Mouse (Mus musculus): ENCODE results near the gene Fam71f1. TPM values are rescaled to one million over a fixed set of nuclear protein-coding genes. Genes with fewer than 3 reads are reported as not detected.

Gene Fam71f1
- total and polyA plus RNA-seq, 2 experiments from 2014 or later = 0.07 TPM; not detected in 1

DNA sequence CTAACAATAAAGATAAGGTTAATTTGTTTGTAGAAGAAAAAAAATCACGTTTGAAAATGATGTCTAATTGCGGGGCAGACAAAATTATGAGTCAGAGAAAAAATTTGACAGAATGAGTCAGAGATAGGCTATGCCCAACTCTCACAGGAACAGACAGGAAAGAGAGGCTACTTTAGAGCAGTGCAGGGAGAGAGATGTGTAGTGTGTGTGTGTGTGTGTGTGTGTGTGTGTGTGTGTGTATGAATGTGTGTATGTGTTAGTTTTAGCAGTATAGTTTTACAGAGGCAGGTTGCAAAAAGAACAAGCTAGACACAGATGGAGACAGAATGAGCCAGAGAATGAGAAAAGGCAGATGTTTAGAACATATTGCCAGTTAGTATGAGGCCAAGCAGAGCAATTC lies 19.8 kb upstream of the Fam71f1 start:
- Histone ChIP-seq H3K4me2 (ENCODE audit: low read depth, low read length) (no peak overlapping the region), H3K9me3 (replicated peaks; ENCODE audit: control insufficient read depth, low read length) (no peaks in the 10 kb centered on the region), H3K36me3 (replicated peaks; ENCODE audit: control insufficient read depth, insufficient read depth, low read length) (no peaks in the 10 kb centered on the region), H3K27me3 (ENCODE audit: control insufficient read depth, insufficient read depth, low read length) (no peaks in the 10 kb centered on the region), H3K4me1 (ENCODE audit: control insufficient read depth, insufficient read depth) (no peaks in the 10 kb centered on the region), H3K27ac (ENCODE audit: low read depth) (no peak overlapping the region), H3K4me3 (ENCODE audit: low read depth, low read length) (no peak overlapping the region), H3K9ac (replicated peaks; ENCODE audit: low read depth, low read length) (no peak overlapping the region)
- TF ChIP-seq CTCF (IDR thresholded peaks at IDR 0.05; ENCODE audit: low read depth) (no peak), EP300 (IDR thresholded peaks at IDR 0.05; ENCODE audit: low read depth) (no peak)
- WGBS = 28% methylated on average over 2 of the region's 2 CpGs
- DNase-seq (ENCODE audit: low spot score) (no peak), ATAC-seq (ENCODE audit: insufficient read depth, low read depth) (no peak)

GRCm38 (mm10) chr6:29303251-29303650 lies 15.7 kb upstream of the Fam71f1 start:
- DNase-seq (ENCODE audit: low spot score) = no peak
- H3K4me2 ChIP-seq (ENCODE audit: low read depth, low read length) = no peak overlapping the region
- no peak overlapping the region for H3K9ac ChIP-seq (replicated peaks; ENCODE audit: low read depth, low read length)
- ATAC-seq (ENCODE audit: insufficient read depth, low read depth) = no peak
- no peaks in the 10 kb centered on the region for H3K4me1 ChIP-seq (ENCODE audit: control insufficient read depth, insufficient read depth)
- H3K9me3 ChIP-seq (replicated peaks; ENCODE audit: control insufficient read depth, low read length) = peaks cover 7% of the 10 kb centered on the region; the same call in 1 of the 2 replicates
- H3K36me3 ChIP-seq (replicated peaks; ENCODE audit: control insufficient read depth, insufficient read depth, low read length) = no peaks in the 10 kb centered on the region
- no peak overlapping the region for H3K4me3 ChIP-seq (ENCODE audit: low read depth, low read length)
- no peak overlapping the region for H3K27ac ChIP-seq (ENCODE audit: low read depth)
- no peak for TF ChIP-seq CTCF (IDR thresholded peaks at IDR 0.05; ENCODE audit: low read depth)
- no peak for TF ChIP-seq EP300 (IDR thresholded peaks at IDR 0.05; ENCODE audit: low read depth)
- no peaks in the 10 kb centered on the region for H3K27me3 ChIP-seq (ENCODE audit: control insufficient read depth, insufficient read depth, low read length)

DNA sequence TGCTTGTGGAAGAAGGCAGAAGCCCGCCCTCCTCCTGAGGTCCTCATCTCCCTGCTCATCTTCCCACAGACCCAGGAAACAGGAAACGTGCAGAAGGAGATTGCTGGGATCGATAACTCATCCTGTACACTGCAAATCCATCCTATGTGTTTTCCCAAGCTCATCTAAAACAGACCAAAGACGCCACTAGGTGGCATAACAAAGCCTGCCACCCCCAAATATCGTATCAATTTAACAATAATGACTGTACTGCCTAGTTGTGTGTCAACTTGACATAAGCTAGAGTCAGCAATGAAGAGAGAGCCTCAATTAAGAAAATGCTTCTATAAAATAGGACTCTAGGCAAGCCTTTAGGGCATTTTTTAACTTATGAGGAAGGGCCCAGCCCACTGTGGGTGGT lies 15.2 kb upstream of the Fam71f1 start:
- no peak for DNase-seq (ENCODE audit: low spot score)
- peaks cover 7% of the 10 kb centered on the region; the same call in 1 of the 2 replicates for H3K9me3 ChIP-seq (replicated peaks; ENCODE audit: control insufficient read depth, low read length)
- no peaks in the 10 kb centered on the region for H3K36me3 ChIP-seq (replicated peaks; ENCODE audit: control insufficient read depth, insufficient read depth, low read length)
- no peak overlapping the region for H3K4me2 ChIP-seq (ENCODE audit: low read depth, low read length)
- ATAC-seq (ENCODE audit: insufficient read depth, low read depth) = no peak
- no peak overlapping the region for H3K4me3 ChIP-seq (ENCODE audit: low read depth, low read length)
- 41% methylated on average over 4 of the region's 5 CpGs for whole genome bisulfite sequencing
- no peak for TF ChIP-seq EP300 (IDR thresholded peaks at IDR 0.05; ENCODE audit: low read depth)
- TF ChIP-seq CTCF (IDR thresholded peaks at IDR 0.05; ENCODE audit: low read depth) = peak; percentile 22; the same call in 1 of the 2 replicates
- H3K27ac ChIP-seq (ENCODE audit: low read depth) = no peak overlapping the region
- H3K4me1 ChIP-seq (ENCODE audit: control insufficient read depth, insufficient read depth) = no peaks in the 10 kb centered on the region
- H3K27me3 ChIP-seq (ENCODE audit: control insufficient read depth, insufficient read depth, low read length) = no peaks in the 10 kb centered on the region
- no peak overlapping the region for H3K9ac ChIP-seq (replicated peaks; ENCODE audit: low read depth, low read length)

DNA sequence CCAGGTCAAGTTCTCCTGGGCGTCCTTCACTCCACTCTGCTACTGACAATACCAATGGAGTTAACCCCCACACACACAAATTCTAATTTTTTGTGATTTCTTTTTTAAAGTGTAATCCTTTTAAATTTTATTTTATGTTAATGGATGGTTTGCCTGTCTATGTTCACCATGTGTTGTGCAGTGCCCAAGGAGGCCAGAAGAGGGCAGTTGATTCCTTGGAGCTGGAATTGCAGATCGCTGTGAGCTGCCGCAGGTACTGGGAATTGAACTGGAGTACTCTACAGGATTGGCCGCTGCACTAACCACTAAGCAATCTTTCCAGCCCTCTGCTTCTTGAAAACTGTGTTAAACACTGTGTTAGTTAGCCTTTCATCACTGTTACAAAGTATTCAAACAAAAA lies 13.5 kb upstream of the Fam71f1 start:
- Histone ChIP-seq H3K9me3 (replicated peaks; ENCODE audit: control insufficient read depth, low read length) (peaks cover 7% of the 10 kb centered on the region; the same call in 1 of the 2 replicates), H3K9ac (replicated peaks; ENCODE audit: low read depth, low read length) (no peak overlapping the region), H3K27me3 (ENCODE audit: control insufficient read depth, insufficient read depth, low read length) (no peaks in the 10 kb centered on the region), H3K36me3 (replicated peaks; ENCODE audit: control insufficient read depth, insufficient read depth, low read length) (no peaks in the 10 kb centered on the region), H3K4me1 (ENCODE audit: control insufficient read depth, insufficient read depth) (no peaks in the 10 kb centered on the region), H3K4me3 (ENCODE audit: low read depth, low read length) (no peak overlapping the region), H3K27ac (ENCODE audit: low read depth) (no peak overlapping the region), H3K4me2 (ENCODE audit: low read depth, low read length) (no peak overlapping the region)
- TF ChIP-seq CTCF (IDR thresholded peaks at IDR 0.05; ENCODE audit: low read depth) (no peak), EP300 (IDR thresholded peaks at IDR 0.05; ENCODE audit: low read depth) (no peak)
- 86% methylated on average over 4 of the region's 4 CpGs for WGBS
- ATAC-seq (ENCODE audit: insufficient read depth, low read depth) (no peak), DNase-seq (ENCODE audit: low spot score) (no peak)

GRCm38 (mm10) chr6:29308846-29309605 lies 9.9 kb upstream of the Fam71f1 start:
- Histone ChIP-seq H3K4me2 (ENCODE audit: low read depth, low read length) (no peak overlapping the region), H3K9ac (replicated peaks; ENCODE audit: low read depth, low read length) (no peak overlapping the region), H3K9me3 (replicated peaks; ENCODE audit: control insufficient read depth, low read length) (peaks cover 7% of the 10 kb centered on the region; the same call in 1 of the 2 replicates), H3K4me3 (ENCODE audit: low read depth, low read length) (no peak overlapping the region), H3K4me1 (ENCODE audit: control insufficient read depth, insufficient read depth) (no peaks in the 10 kb centered on the region), H3K27ac (ENCODE audit: low read depth) (no peak overlapping the region), H3K27me3 (ENCODE audit: control insufficient read depth, insufficient read depth, low read length) (no peaks in the 10 kb centered on the region), H3K36me3 (replicated peaks; ENCODE audit: control insufficient read depth, insufficient read depth, low read length) (no peaks in the 10 kb centered on the region)
- DNase-seq (ENCODE audit: low spot score) = no peak
- no peak for TF ChIP-seq EP300 (IDR thresholded peaks at IDR 0.05; ENCODE audit: low read depth)
- no peak for TF ChIP-seq CTCF (IDR thresholded peaks at IDR 0.05; ENCODE audit: low read depth)
- 83% methylated on average over 16 of the region's 16 CpGs for WGBS
- ATAC-seq (ENCODE audit: insufficient read depth, low read depth) = no peak

Data from heart, postnatal 0 days (tissue).